Mouse (Mus musculus) intestine, embryonic 15.5 days (tissue): ENCODE data around the gene Slc34a2. TPM values are rescaled to one million over a fixed set of nuclear protein-coding genes. Genes with fewer than 3 reads are reported as not detected.

Experiments
- ATAC-seq: fragments of 200-750 bp; cut with Nextera tagmentation; 2 replicates; pipeline ENCODE4 v1.8.0; 2017; ENCODE audit warnings: moderate TSS enrichment, moderate library complexity
- H3K27ac ChIP-seq: fragments of 300-500 bp; sonication (generic); 2 replicates; pipeline ENCODE4 v1.5.1; 2015; ENCODE audit warnings: mild to moderate bottlenecking, inconsistent platforms
- H3K27me3 ChIP-seq: fragments of 300-500 bp; sonication (generic); replicated peaks from 2 replicates; pipeline ENCODE4 v1.6.1; 2015; ENCODE audit warnings: inconsistent platforms
- H3K36me3 ChIP-seq: fragments of 300-500 bp; sonication (generic); 2 replicates; pipeline ENCODE4 v1.6.1; 2015; ENCODE audit warnings: inconsistent platforms
- H3K4me1 ChIP-seq: fragments of 300-500 bp; sonication (generic); replicated peaks from 2 replicates; pipeline ENCODE4 v1.6.1; 2015; ENCODE audit warnings: inconsistent platforms
- H3K4me2 ChIP-seq: fragments of 300-500 bp; sonication (generic); replicated peaks from 2 replicates; pipeline ENCODE4 v1.6.1; 2015; ENCODE audit warnings: mild to moderate bottlenecking, inconsistent platforms
- H3K4me3 ChIP-seq: fragments of 300-500 bp; sonication (generic); replicated peaks from 2 replicates; pipeline ENCODE4 v1.5.1; 2015; ENCODE audit warnings: inconsistent platforms
- H3K9ac ChIP-seq: fragments of 300-500 bp; sonication (generic); 2 replicates; pipeline ENCODE4 v1.6.1; 2015; ENCODE audit warnings: inconsistent platforms
- H3K9me3 ChIP-seq: fragments of 300-500 bp; sonication (generic); 2 replicates; pipeline ENCODE4 v1.6.1; 2016; ENCODE audit warnings: inconsistent platforms
- WGBS: fragments of 180-500 bp; shearing (Covaris S2); methylation state at CpG from one replicate; pipeline ENCODE4 v1.1.7; 2015; 5-methylcytosine and 5-hydroxymethylcytosine counted together
- polyA plus RNA-seq: library from polyadenylated mRNA; unstranded; fragments of >200 nt; fragmentation: Nextera tagmentation; extraction: Ambion mirVana; gene quantifications from 2 replicates; pipeline ENCODE4 v1.2.1, GENCODE M21; 2015

Gene Slc34a2
- 16.3 and 18.3 TPM in 2 replicates for polyA plus RNA-seq

DNA sequence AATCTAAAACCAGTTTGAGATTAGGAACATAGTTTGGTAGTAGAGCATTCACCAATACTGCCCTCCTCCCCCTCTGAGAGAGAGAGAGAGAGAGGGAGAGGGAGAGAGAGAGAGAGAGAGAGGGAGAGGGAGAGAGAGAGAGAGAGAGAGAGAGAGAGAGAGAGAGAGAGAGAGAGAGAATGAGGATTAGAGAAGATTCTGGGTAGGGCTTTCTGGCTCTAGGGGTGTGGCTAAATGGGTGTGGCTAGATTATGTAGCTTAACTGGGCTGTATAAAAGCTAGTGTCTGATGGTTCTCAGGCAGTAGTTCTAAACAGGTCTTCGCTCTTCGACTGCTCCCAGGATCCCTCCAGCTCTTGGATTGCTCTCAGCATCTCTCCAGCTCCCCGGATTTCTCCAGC, at the start of gene Slc34a2:
Slc34a2 (plus strand) TSS at position 301 of the 400 bp plus-strand sequence.
- 96% methylated on average over 3 of the region's 3 CpGs for WGBS
- H3K4me3 ChIP-seq = no peak within 1 kb of the TSS
- no peak for ATAC-seq

DNA sequence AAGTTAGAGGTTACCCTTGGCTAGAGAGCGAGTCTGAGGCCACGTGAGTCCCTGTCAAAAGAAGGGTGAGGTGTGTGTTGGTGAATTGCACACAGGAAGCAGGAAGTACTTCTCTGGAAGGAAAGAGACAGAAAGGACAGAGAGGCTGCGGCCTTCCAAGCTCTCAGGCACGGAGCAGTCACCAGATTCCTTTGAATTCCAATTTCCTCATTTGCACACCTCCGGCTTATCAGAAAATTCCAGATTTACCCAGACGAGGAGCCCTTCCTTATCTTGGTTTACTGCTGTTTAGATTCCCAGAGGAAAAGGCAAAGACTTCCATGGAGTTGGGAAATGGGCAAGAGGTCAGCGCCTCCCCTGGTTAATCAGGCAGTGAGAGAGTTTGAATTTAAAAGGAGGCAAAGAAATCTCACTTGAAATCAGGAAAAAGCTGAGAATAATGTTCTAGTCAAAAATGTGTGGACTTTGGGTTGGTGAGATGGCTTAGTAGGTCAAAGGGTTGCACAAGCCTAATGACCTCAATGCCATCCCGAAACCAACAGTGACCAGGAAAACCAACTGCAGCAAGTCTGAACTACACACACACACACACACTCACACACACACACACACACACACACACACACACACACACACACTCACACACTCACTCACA, 47.1 kb upstream of the Slc34a2 start:
- 42% methylated on average over 8 of the region's 8 CpGs for WGBS
- Histone ChIP-seq H3K4me3 (no peak overlapping the region), H3K9ac (no peak overlapping the region), H3K4me2 (no peak overlapping the region), H3K9me3 (no peaks in the 10 kb centered on the region), H3K36me3 (no peaks in the 10 kb centered on the region), H3K4me1 (0 out of 2 replicates have a peak, but pooled peaks cover 4% of the 10 kb centered on the region), H3K27ac (peak overlapping the region; percentile 8), H3K27me3 (no peaks in the 10 kb centered on the region)
- ATAC-seq = peak; percentile 82

More for the DNA sequence above, at the start of gene Slc34a2:
- no peak within 1 kb of the TSS for H3K27ac ChIP-seq
- H3K9ac ChIP-seq = no peak within 1 kb of the TSS
- no peaks in the 10 kb centered on the region for H3K27me3 ChIP-seq
- no peaks in the 10 kb centered on the region for H3K9me3 ChIP-seq
- peaks cover 8% of the 10 kb centered on the region for H3K4me1 ChIP-seq
- no peaks in the 10 kb centered on the region for H3K36me3 ChIP-seq
- H3K4me2 ChIP-seq = no peak within 1 kb of the TSS

DNA sequence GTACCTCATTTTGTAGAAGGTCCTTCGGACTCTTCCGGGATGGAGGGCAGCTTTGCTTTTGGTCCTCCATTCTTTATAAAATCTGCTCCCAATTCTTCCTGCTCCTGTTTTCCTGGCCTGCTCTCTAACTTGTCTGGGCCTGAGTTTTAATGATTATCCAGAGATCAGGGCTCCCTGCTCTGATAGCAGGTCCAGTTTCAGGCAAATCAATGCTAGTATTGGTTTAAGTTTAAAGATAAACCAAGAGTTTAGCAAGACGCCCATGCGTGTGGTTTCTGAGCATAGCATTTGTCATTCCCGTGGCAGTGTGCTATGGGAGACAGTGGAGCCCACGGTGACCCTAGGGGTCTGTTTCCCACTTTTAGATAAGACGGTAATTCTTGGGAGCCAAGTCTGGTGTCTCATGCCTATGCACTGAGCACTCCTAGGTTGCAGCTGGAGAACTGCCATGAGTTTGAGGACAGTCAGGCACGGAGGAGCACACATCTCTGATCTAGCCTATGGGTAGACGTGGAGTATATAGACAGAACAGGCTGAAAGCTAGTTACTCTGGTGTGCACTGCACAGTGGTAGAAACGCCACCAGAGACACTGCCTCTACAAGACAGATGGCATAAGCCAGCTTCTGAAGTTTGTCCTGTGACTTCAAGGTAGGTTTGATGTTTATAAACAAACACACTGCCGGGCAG, 45.5 kb upstream of the Slc34a2 start:
- no peak overlapping the region for H3K4me2 ChIP-seq
- no peak overlapping the region for H3K9ac ChIP-seq
- WGBS = 74% methylated on average over 11 of the region's 11 CpGs
- no peaks in the 10 kb centered on the region for H3K27me3 ChIP-seq
- ATAC-seq = no peak
- H3K4me1 ChIP-seq = 0 out of 2 replicates have a peak, but pooled peaks cover 4% of the 10 kb centered on the region
- H3K36me3 ChIP-seq = no peaks in the 10 kb centered on the region
- peak overlapping the region; percentile 33; the same call in 1 of the 2 replicates for H3K27ac ChIP-seq
- no peaks in the 10 kb centered on the region for H3K9me3 ChIP-seq
- H3K4me3 ChIP-seq = no peak overlapping the region

DNA sequence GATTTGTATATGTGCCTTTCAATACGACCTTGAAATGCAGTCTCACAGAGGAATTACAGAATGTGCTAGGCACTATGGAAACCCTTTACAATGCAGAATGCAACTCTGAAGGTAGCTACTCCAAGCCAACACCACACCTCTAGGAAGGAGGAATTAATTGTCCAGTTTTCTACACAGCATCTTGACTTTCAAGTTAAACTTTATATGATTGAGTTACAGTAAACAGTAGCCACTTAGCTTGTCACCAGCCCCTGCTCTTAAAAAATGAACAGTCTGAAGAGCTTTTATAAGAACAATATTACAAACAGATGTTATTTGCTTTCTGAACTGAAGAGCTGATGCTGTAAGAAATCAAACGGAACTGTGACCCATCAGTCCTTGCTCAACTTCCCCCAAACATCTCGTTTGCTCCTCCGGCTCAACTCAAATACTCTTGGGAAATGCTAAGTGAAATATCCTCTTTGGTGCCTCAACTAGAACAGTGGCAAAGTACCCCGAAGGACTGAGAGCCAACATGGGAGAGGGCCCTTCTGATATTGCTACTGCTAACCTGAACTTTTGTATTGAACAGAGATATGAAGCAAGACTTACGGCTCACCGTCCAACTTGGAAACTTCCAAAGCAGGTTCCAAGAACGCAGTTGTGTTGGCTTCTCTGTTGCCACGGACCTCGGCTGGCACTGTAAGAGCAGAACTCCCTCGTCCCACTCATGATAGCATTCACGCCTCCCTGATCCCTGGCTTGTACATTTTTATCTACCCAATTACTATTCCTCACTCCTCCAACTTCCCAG, 44.2 kb upstream of the Slc34a2 start:
- no peak overlapping the region for H3K4me2 ChIP-seq
- 80% methylated on average over 12 of the region's 12 CpGs for WGBS
- peak overlapping the region; percentile 41 for H3K27ac ChIP-seq
- H3K4me1 ChIP-seq = 0 out of 2 replicates have a peak, but pooled peaks cover 4% of the 10 kb centered on the region
- no peak overlapping the region for H3K4me3 ChIP-seq
- H3K9me3 ChIP-seq = no peaks in the 10 kb centered on the region
- no peak overlapping the region for H3K9ac ChIP-seq
- ATAC-seq = no peak
- no peaks in the 10 kb centered on the region for H3K27me3 ChIP-seq
- no peaks in the 10 kb centered on the region for H3K36me3 ChIP-seq

DNA sequence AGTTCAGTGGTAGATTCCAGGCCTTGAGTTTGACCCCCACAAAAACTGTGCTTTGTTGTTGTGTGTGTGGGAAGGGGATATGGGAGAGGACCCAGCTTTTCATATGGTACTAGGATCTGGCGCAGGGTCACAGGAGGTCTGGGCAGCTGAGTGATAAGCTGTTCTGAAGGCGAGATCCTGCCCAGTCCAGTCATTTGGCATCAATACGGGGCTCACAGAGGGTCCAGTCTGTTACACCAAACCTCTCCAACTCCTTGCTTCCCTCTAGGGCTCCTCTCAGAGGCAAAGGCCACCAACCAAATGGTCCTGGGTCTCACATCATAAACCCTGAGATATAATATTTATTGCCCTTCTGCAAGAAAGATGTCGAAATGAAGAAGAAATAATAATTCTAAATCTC, 42.4 kb upstream of the Slc34a2 start:
- 87% methylated on average over 4 of the region's 4 CpGs for WGBS
- no peak for ATAC-seq
- no peak overlapping the region for H3K9ac ChIP-seq
- no peaks in the 10 kb centered on the region for H3K9me3 ChIP-seq
- H3K4me1 ChIP-seq = 0 out of 2 replicates have a peak, but pooled peaks cover 4% of the 10 kb centered on the region
- no peak overlapping the region for H3K4me3 ChIP-seq
- no peak overlapping the region for H3K27ac ChIP-seq
- H3K27me3 ChIP-seq = no peaks in the 10 kb centered on the region
- no peak overlapping the region for H3K4me2 ChIP-seq
- H3K36me3 ChIP-seq = no peaks in the 10 kb centered on the region

DNA sequence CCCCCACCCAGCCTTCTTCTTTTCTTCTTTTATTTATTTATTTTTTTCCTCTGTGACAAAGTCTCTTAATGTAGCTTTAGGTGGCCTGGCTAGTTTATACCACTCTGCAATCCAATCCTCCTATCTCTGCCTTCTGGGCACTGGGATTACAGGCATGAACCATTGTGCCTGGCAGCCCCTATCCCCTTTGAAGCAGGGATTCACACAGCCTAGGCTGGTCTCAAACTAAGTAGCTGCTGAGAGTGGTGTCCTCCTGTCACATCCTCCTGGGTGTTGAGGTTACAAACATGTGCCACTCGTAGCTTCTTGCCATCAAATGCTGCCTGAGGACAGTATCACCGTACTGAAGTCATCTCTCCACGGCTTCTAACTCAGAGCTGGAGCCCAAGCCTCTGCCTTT, 41.7 kb upstream of the Slc34a2 start:
- H3K4me3 ChIP-seq = no peak overlapping the region
- H3K27ac ChIP-seq = no peak overlapping the region
- no peaks in the 10 kb centered on the region for H3K27me3 ChIP-seq
- no peak for ATAC-seq
- H3K9ac ChIP-seq = no peak overlapping the region
- no peaks in the 10 kb centered on the region for H3K9me3 ChIP-seq
- H3K36me3 ChIP-seq = no peaks in the 10 kb centered on the region
- H3K4me2 ChIP-seq = no peak overlapping the region
- WGBS = 82% methylated on average over 3 of the region's 3 CpGs
- H3K4me1 ChIP-seq = 0 out of 2 replicates have a peak, but pooled peaks cover 4% of the 10 kb centered on the region

DNA sequence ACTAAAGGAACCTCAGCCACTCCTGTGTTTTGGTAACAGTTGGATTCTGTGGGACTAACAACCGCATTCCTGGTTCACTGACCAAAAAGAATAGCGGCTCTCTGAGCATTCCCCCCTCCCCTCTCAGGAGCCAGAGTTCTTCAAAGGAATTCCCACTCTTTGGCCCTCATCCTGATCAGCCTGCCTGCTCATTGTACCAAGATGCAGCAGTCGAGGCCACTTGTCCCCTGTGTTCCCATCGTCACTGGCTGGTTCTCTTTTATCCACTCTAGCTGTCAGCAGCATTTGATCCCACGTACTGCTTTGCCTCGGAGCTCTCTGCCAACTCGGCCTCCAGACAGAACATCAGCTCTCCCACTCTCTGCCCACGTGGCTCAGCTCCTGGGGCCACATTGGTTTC, 41.3 kb upstream of the Slc34a2 start:
- ATAC-seq = no peak
- no peak overlapping the region for H3K4me3 ChIP-seq
- 0 out of 2 replicates have a peak, but pooled peaks cover 4% of the 10 kb centered on the region for H3K4me1 ChIP-seq
- H3K9ac ChIP-seq = no peak overlapping the region
- no peak overlapping the region for H3K27ac ChIP-seq
- H3K27me3 ChIP-seq = no peaks in the 10 kb centered on the region
- 67% methylated on average over 8 of the region's 8 CpGs for WGBS
- no peaks in the 10 kb centered on the region for H3K36me3 ChIP-seq
- H3K4me2 ChIP-seq = no peak overlapping the region
- no peaks in the 10 kb centered on the region for H3K9me3 ChIP-seq

DNA sequence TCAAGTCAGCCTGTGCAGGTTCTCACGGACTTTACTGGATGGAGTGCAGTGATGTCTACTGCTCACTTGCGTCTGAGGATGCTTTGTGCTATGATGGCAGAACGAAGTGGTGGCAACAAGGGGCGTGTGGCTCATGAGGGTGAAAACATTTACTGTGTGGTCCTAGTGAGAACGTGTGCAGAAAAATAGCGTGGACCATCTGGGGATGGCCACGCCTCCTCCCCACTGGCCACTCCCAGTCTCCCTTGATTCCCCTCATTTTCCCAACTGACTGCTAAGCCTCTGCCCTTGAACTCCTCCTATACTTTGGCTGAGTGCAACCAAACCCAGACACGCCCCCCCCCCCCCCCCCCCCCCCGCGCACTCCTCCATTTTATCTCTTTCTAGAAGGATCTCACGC, 40.8 kb upstream of the Slc34a2 start:
- Histone ChIP-seq H3K4me3 (no peak overlapping the region), H3K36me3 (no peaks in the 10 kb centered on the region), H3K4me2 (no peak overlapping the region), H3K27ac (no peak overlapping the region), H3K9me3 (no peaks in the 10 kb centered on the region), H3K9ac (no peak overlapping the region), H3K27me3 (no peaks in the 10 kb centered on the region), H3K4me1 (0 out of 2 replicates have a peak, but pooled peaks cover 4% of the 10 kb centered on the region)
- WGBS = 79% methylated on average over 9 of the region's 11 CpGs
- no peak for ATAC-seq

DNA sequence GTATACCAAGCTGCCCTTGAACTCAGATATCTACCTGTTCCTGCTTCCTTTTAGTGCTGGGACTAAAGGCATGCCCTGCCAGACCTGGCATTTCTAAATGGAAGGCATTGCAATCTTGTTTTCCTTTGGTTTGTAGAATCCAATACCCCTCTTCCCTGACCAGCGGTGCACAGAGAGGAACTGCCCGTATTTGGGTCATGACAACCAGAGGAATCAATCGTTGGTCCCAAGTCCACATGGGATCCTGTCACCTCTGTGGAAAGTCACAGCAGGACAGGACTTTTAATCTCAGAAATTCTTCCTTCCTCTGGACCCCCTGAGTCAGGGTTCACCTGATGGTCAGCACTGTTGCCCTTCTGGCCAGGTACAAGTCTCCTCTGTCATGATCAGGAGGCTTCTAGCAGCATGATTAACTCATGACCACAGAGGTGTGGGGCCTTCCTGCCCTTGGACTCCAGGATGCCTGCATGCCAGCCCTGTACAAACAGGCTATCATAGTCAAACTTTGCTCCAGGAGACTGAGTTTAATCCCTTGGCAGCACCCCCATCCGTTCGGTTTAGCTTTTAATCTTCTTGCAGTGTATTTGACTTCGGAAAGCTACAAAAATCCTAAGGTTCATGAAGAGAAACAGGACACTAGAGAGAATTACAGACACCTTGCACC, 39.7 kb upstream of the Slc34a2 start:
- H3K4me1 ChIP-seq = 0 out of 2 replicates have a peak, but pooled peaks cover 4% of the 10 kb centered on the region
- H3K4me3 ChIP-seq = no peak overlapping the region
- H3K27ac ChIP-seq = no peak overlapping the region
- 0 out of 2 replicates have a peak, but pooled peaks have one; percentile 23 for ATAC-seq
- no peak overlapping the region for H3K4me2 ChIP-seq
- H3K9me3 ChIP-seq = no peaks in the 10 kb centered on the region
- 80% methylated on average over 6 of the region's 6 CpGs for WGBS
- no peak overlapping the region for H3K9ac ChIP-seq
- no peaks in the 10 kb centered on the region for H3K27me3 ChIP-seq
- no peaks in the 10 kb centered on the region for H3K36me3 ChIP-seq

DNA sequence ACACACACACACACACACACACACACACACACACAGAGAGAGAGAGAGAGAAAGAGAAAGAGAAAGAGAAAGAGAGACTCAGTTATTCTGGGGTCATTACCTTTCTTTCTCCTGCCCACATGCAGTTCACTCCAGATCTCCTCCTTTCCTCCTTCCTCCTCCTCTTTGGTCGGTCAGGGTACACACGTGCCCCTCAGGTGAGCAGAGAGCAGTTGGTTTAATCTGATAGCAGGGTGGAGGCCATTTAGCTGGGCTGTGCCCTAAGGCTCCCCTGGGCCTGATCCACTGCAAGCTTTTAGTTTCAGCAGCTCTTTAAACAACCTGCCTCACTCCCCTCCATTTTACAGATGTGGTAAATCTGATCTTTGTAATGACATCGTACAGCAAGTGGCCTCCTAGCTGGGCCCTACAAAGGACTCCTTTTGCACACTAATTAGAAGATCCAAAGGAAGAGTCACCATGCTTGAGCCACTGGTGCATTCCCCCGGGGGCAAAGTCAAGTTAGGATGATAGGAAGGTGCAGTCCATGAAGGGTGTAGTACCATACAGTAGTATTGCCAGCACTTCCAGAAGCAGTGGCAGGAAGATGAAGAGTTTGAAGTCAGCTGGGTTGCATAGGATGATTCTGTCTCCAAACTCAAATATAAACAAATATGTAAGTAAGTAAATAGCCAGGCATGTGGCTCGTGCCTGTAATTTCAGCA, 37.6 kb upstream of the Slc34a2 start:
- ATAC-seq = peak; percentile 90
- Histone ChIP-seq H3K27me3 (no peaks in the 10 kb centered on the region), H3K36me3 (no peaks in the 10 kb centered on the region), H3K9me3 (no peaks in the 10 kb centered on the region), H3K4me1 (no peaks in the 10 kb centered on the region), H3K9ac (no peak overlapping the region), H3K27ac (peak overlapping the region; percentile 14; the same call in 1 of the 2 replicates), H3K4me2 (peak overlapping the region; percentile 9; the same call in 1 of the 2 replicates), H3K4me3 (no peak overlapping the region)
- 50% methylated on average over 5 of the region's 5 CpGs for WGBS

DNA sequence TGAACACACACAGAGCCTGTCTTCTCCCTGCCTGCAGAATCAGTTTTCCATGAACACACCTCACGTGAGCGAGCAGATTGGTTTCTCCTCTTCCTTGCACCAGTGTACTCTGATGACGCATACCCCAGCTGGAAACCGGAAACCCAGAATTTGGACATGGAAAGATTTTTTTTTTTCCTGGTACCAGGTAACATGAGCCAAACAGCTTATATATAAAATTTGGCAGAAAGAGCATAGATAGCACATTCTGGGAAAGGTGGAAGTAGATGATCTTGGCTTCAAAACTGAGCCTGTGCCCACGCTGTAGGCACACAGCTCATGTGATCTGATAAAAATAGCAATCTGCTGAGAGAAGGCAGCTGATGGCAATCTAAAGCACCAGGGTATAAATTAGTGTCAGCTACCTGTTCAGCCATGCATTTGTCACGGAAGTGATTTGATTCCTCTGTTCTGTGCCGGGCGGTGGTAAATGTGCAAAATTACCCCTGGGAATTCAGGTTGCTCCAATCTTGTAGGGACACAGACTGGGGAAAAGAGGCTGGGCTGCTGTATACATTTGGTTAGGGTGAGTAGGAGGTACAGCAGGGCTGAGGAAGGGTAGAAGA, 35.2 kb upstream of the Slc34a2 start:
- Histone ChIP-seq H3K4me1 (no peaks in the 10 kb centered on the region), H3K4me3 (no peak overlapping the region), H3K27me3 (no peaks in the 10 kb centered on the region), H3K36me3 (no peaks in the 10 kb centered on the region), H3K27ac (no peak overlapping the region), H3K4me2 (no peak overlapping the region), H3K9me3 (no peaks in the 10 kb centered on the region), H3K9ac (no peak overlapping the region)
- 82% methylated on average over 8 of the region's 8 CpGs for WGBS
- no peak for ATAC-seq
